Mouse (Mus musculus) lung, embryonic 14.5 days (tissue): Measurements from ENCODE around the gene Grik5. TPM values are rescaled to one million over a fixed set of nuclear protein-coding genes. Genes with fewer than 3 reads are reported as not detected.
A peak's percentile ranks its signal among the peaks of the same experiment; 100 is the strongest.

Experiments
- ATAC-seq: fragments of 200-750 bp; cut with Nextera tagmentation; 2 replicates; pipeline ENCODE4 v1.8.0; 2017; ENCODE audit warnings: mild to moderate bottlenecking, moderate TSS enrichment, moderate library complexity; ENCODE audit not compliant: insufficient read depth
- DNase-seq: peaks from one replicate; pipeline ENCODE4 v3.0.0-alpha.2; 2015
- H3K27ac ChIP-seq: fragments of 300-500 bp; sonication (generic); 2 replicates; pipeline ENCODE4 v1.5.1; 2014; ENCODE audit warnings: low read depth, mild to moderate bottlenecking, moderate library complexity
- H3K27me3 ChIP-seq: fragments of 300-500 bp; sonication (generic); 2 replicates; pipeline ENCODE4 v1.6.1; 2014; ENCODE audit warnings: low read length, control low read depth; ENCODE audit not compliant: insufficient read depth
- H3K36me3 ChIP-seq: fragments of 300-500 bp; sonication (generic); 2 replicates; pipeline ENCODE4 v1.6.1; 2014; ENCODE audit warnings: control low read depth; ENCODE audit not compliant: insufficient read depth
- H3K4me1 ChIP-seq: fragments of 300-500 bp; sonication (generic); 2 replicates; pipeline ENCODE4 v1.6.1; 2014; ENCODE audit warnings: antibody characterized with exemption, control low read depth; ENCODE audit not compliant: insufficient read depth
- H3K4me2 ChIP-seq: fragments of 300-500 bp; sonication (generic); 2 replicates; pipeline ENCODE4 v1.6.1; 2014; ENCODE audit warnings: mild to moderate bottlenecking
- H3K4me3 ChIP-seq: fragments of 300-500 bp; sonication (generic); 2 replicates; pipeline ENCODE4 v1.5.1; 2014; ENCODE audit warnings: low read depth, low read length
- H3K9ac ChIP-seq: fragments of 300-500 bp; sonication (generic); 2 replicates; pipeline ENCODE4 v1.6.1; 2014
- H3K9me3 ChIP-seq: fragments of 300-500 bp; sonication (generic); 2 replicates; pipeline ENCODE4 v1.6.1; 2016; ENCODE audit warnings: low read depth, low read length, control low read depth
- CTCF ChIP-seq: IDR thresholded peaks from 2 replicates; pipeline ENCODE4 v1.5.1; 2016; ENCODE audit warnings: antibody characterized with exemption, low read depth
- WGBS: fragments of 180-500 bp; shearing (Covaris S2); extraction: QIAGEN DNeasy Blood & Tissue Kit; methylation state at CpG from one replicate; pipeline ENCODE4 v1.1.7; 2014; 5-methylcytosine and 5-hydroxymethylcytosine counted together
- polyA plus RNA-seq: library from polyadenylated mRNA; unstranded; fragments of >200 nt; fragmentation: Nextera tagmentation; extraction: Ambion mirVana; gene quantifications from 2 replicates; pipeline ENCODE4 v1.2.1, GENCODE M21; 2014

Grik5 gene
- polyA plus RNA-seq, 1 experiment from 2014 or later, result 6.7 TPM

- 3% methylated on average over 17 of the region's 17 CpGs for whole genome bisulfite sequencing
- Histone ChIP-seq H3K9me3 (no peaks in the 10 kb centered on the region), H3K27me3 (peaks cover 78% of the 10 kb centered on the region), H3K4me2 (no peak overlapping the region), H3K4me3 (no peak overlapping the region), H3K4me1 (no peaks in the 10 kb centered on the region), H3K27ac (no peak overlapping the region), H3K9ac (no peak overlapping the region), H3K36me3 (peaks cover 2% of the 10 kb centered on the region; the same call in 1 of the 2 replicates)
- no peak for TF ChIP-seq CTCF
- ATAC-seq, result no peak; the same call in 1 of the 2 replicates
- DNase-seq, result peak; percentile 90
Observed at GRCm38 (mm10) chr7:25008635-25009034, 63.5 kb downstream of the Grik5 start.

- Histone ChIP-seq H3K4me1 (no peaks in the 10 kb centered on the region), H3K36me3 (no peaks in the 10 kb centered on the region; the same call in 1 of the 2 replicates), H3K9ac (no peak overlapping the region), H3K27me3 (peaks cover 87% of the 10 kb centered on the region), H3K4me3 (no peak overlapping the region), H3K4me2 (no peak overlapping the region), H3K9me3 (no peaks in the 10 kb centered on the region), H3K27ac (no peak overlapping the region)
- TF ChIP-seq CTCF, result no peak
- ATAC-seq (no peak), DNase-seq (peak; percentile 11)
- 27% methylated on average over 8 of the region's 8 CpGs for WGBS
Observed at GRCm38 (mm10) chr7:25007609-25008374, 64.4 kb downstream of the Grik5 start.

DNA sequence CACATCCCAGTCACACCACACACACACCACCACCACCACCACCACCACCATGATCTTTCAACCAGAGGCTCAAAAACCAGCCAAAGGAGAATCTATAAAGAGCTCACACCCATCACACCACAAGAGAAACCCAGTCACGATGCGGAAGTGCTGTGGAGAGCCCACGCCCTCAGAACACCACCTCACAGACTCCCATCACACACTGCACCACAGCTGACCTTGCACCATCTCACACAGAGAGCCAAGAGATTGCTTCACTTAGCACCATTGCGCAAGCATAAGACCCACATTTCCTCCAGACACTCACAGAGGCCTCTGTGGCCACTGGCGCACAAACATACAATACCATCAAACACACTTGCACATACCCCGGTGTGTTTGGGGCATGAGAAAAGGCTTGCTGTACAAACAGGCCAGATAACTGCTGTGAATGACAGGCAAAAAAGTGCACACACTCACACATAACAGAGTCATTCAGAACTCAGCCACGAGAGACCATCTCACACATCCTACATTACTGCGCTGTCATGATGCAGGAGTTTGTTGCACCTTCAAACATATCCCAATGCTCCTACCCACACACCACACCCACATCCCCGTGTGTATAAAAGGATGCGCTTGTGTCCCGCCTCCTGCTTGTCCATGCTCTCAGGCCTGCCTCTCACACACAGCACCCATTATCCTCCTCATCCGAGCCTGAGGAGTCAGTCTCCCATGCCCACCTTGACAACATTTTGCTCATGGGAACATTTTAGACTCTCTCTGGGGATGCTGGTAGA lies 65.4 kb downstream of the Grik5 start:
- Histone ChIP-seq H3K36me3 (no peaks in the 10 kb centered on the region), H3K27me3 (peaks cover 86% of the 10 kb centered on the region), H3K4me3 (no peak overlapping the region), H3K4me2 (no peak overlapping the region), H3K27ac (no peak overlapping the region), H3K9ac (no peak overlapping the region), H3K4me1 (no peaks in the 10 kb centered on the region), H3K9me3 (no peaks in the 10 kb centered on the region)
- 76% methylated on average over 12 of the region's 12 CpGs for WGBS
- DNase-seq (peak; percentile 23), ATAC-seq (no peak)
- no peak for TF ChIP-seq CTCF

GRCm38 (mm10) chr7:25006171-25006570 lies 66.0 kb downstream of the Grik5 start:
- no peak for ATAC-seq
- H3K4me3 ChIP-seq, result peak overlapping the region; percentile 36
- 60% methylated on average over 3 of the region's 3 CpGs for WGBS
- H3K9ac ChIP-seq, result no peak overlapping the region
- TF ChIP-seq CTCF, result no peak
- H3K27me3 ChIP-seq, result peaks cover 80% of the 10 kb centered on the region
- H3K9me3 ChIP-seq, result no peaks in the 10 kb centered on the region
- H3K4me1 ChIP-seq, result no peaks in the 10 kb centered on the region
- H3K4me2 ChIP-seq, result peak overlapping the region; percentile 63
- no peak for DNase-seq
- H3K36me3 ChIP-seq, result no peaks in the 10 kb centered on the region
- H3K27ac ChIP-seq, result no peak overlapping the region

- Histone ChIP-seq H3K4me2 (peak within 1 kb of the TSS; percentile 63), H3K4me1 (no peaks in the 10 kb centered on the region), H3K4me3 (peak within 1 kb of the TSS; percentile 36), H3K27me3 (peaks cover 73% of the 10 kb centered on the region), H3K36me3 (no peaks in the 10 kb centered on the region), H3K27ac (no peak within 1 kb of the TSS), H3K9me3 (no peaks in the 10 kb centered on the region), H3K9ac (no peak within 1 kb of the TSS)
- TF ChIP-seq CTCF, result no peak
- ATAC-seq (peak; percentile 57), DNase-seq (peak; percentile 52)
- WGBS, result 1% methylated on average over 50 of the region's 54 CpGs
Observed at GRCm38 (mm10) chr7:25005421-25006065, 66.6 kb downstream of the Grik5 start, which contains the start of gene Atp1a3. Gene Atp1a3 (minus strand): TSS chr7:25005958.

DNA sequence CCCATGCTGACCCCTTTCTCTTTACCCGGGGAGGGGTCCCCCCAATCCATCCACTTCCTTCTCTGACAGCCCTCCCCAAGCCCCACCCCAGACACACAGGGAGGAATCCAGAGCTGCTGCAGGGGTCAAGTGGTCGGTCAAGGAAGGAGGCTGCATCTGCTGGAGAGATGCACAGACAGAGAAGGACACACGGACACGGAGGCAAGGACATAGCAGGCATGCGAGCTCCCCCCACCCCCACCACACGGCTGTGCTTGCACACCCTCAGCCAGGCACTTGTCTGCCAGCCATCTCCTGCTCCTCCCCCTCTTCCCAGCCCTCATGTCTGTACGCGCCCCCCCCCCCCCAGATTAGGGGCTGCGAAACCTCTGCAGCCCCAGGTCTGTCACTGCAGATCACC lies 67.3 kb downstream of the Grik5 start:
- ATAC-seq, result no peak

More for the DNA sequence above, 67.3 kb downstream of the Grik5 start:
- no peak overlapping the region for H3K27ac ChIP-seq
- no peak overlapping the region for H3K9ac ChIP-seq
- H3K4me2 ChIP-seq, result no peak overlapping the region
- H3K27me3 ChIP-seq, result peaks cover 66% of the 10 kb centered on the region
- no peak for DNase-seq
- no peak overlapping the region for H3K4me3 ChIP-seq
- no peaks in the 10 kb centered on the region for H3K36me3 ChIP-seq
- H3K4me1 ChIP-seq, result no peaks in the 10 kb centered on the region
- WGBS, result 28% methylated on average over 8 of the region's 9 CpGs
- TF ChIP-seq CTCF, result no peak
- no peaks in the 10 kb centered on the region for H3K9me3 ChIP-seq
